Mouse (Mus musculus) bone marrow, adult 2 months (tissue): ENCODE results near the gene Clp1. TPM values are rescaled to one million over a fixed set of nuclear protein-coding genes. Genes with fewer than 3 reads are reported as not detected.
A peak's percentile ranks its signal among the peaks of the same experiment; 100 is the strongest.

ENCODE experiments used
- H3K27ac ChIP-seq: fragments of 200-500 bp; 2 replicates; pipeline ENCODE4 v1.5.1; 2012; ENCODE audit warnings: low read depth, mild to moderate bottlenecking, control low read depth, inconsistent platforms, low read length; ENCODE audit not compliant: control insufficient read depth, poor library complexity, insufficient read depth
- H3K4me1 ChIP-seq: fragments of 200-500 bp; 2 replicates; pipeline ENCODE4 v1.6.1; 2011; ENCODE audit warnings: low read length; ENCODE audit not compliant: control insufficient read depth, insufficient read depth
- H3K4me3 ChIP-seq: fragments of 200-500 bp; replicated peaks from 2 replicates; pipeline ENCODE3; 2011; ENCODE audit warnings: mild to moderate bottlenecking, low read depth, low read length, control low read depth; ENCODE audit not compliant: control insufficient read depth
- CTCF ChIP-seq: fragments of 200-500 bp; IDR thresholded peaks from 2 replicates; pipeline ENCODE4 v1.5.1; 2011; ENCODE audit warnings: low read length, control low read depth; ENCODE audit not compliant: control insufficient read depth, insufficient read depth
- POLR2A ChIP-seq: fragments of 200-500 bp; IDR thresholded peaks from 2 replicates; pipeline ENCODE4 v1.6.1; 2011; ENCODE audit warnings: low read depth, mild to moderate bottlenecking, control low read depth, low read length, borderline replicate concordance; ENCODE audit not compliant: control insufficient read depth
- WGBS: fragments of 180-500 bp; shearing (Covaris S2); methylation state at CpG from one replicate; pipeline ENCODE4 v1.1.7; 2018; 5-methylcytosine and 5-hydroxymethylcytosine counted together
- polyA plus RNA-seq: library from polyadenylated mRNA; stranded (reverse); fragments of >200 nt; gene quantifications from 2 replicates; pipeline ENCODE4 v1.2.4, GENCODE M21; 2011; ENCODE audit warnings: low replicate concordance; ENCODE audit not compliant: missing spikeins, insufficient read depth, insufficient read length

Gene Clp1
- polyA plus RNA-seq, 1 experiment: 25.1 TPM

DNA sequence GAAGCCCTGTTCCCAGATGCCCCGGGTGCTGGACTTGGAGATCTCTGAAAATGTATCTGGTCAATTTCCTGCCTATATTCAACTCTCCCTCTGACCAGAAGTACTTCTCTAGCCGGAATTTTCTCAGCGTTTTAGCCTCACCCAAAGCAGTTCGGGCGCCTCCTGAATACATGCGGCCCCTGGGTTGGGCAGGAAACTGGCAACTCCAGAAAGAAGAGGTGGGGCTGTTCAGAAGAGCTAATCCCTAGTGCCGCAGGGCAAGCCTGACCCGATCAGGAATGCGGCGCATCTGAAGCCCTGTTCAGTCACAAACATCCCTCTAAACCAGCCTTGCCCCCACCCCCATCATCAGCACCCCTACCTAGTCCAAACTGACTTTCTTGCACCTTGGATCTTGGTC is 17.0 kb upstream of the Clp1 start:
- no peak overlapping the region for H3K27ac ChIP-seq
- H3K4me1 ChIP-seq: peaks cover 1% of the 10 kb centered on the region; the same call in 1 of the 2 replicates
- no peak overlapping the region for H3K4me3 ChIP-seq
- TF ChIP-seq CTCF (no peak), POLR2A (no peak)
- 28% methylated on average over 10 of the region's 10 CpGs for WGBS

DNA sequence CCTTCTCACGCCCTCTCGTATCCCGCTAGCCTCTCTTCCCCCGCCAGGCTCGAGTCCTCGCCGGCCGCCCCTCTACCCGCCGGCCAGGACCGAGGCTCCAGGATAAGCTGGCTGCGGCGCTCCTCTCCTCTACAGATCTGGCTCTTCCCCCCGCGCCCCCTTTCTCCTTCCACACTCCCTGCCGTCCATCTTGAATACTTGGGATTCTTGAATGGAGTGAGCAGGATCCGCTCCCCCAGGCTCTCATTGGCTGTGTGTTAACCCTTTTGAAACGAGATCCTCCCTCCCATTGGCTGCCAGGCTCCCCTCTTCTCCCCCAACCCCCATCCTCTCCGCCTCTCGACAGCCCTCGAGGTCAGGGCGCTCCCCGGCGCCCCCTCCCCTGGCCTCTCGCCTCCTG is 16.4 kb upstream of the Clp1 start, which contains the start of gene Gm19426:
TSS of gene Gm19426 (minus strand) at position 95 of the 400 bp plus-strand sequence.
- 2% methylated on average over 25 of the region's 25 CpGs for WGBS
- no peak within 1 kb of the TSS for H3K27ac ChIP-seq
- H3K4me1 ChIP-seq: peaks cover 1% of the 10 kb centered on the region; the same call in 1 of the 2 replicates
- H3K4me3 ChIP-seq: peak within 1 kb of the TSS; percentile 41
- TF ChIP-seq CTCF: no peak
- no peak for TF ChIP-seq POLR2A

DNA sequence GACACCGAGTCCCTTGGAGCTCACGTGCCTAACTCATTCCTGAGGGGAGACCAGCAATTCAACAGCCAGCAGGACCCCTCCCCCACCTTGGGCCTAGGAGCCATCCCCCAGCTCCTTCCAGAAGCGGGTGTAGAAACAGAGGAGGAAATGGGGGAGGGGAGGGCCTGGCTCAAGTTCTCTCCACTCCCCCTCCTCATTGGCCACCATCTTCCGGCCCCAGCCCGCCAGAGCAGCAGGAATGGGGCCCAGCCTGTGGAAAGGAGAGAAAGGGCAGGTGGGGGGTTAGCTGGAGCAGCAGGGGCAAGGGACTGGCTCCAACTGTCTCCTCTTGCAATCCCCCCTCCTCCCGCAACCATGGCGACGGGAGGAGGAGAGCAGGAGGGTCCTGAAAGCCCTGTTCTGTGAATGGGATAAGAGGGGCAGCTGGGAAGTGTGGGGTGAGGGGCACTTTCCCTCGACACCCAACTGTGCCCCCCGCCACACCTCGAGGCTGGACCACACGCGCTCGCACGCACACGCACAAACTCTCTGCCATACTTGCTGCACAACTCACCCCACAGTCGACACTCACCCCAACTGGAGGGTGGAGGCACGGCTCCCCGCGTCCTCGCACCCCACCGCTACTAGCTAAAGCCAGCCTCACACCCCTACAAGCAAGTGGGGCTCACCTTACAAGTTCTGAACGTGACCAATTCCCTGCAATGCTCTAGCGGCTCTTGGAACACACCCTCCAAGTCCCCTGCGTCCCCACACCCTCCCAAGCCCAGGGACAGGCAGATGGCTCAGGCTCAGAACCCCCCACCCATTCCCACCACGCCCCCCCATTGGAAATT is 15.5 kb upstream of the Clp1 start:
- TF ChIP-seq CTCF (no peak), POLR2A (no peak; the same call in 1 of the 2 replicates)
- Histone ChIP-seq H3K27ac (no peak overlapping the region), H3K4me1 (peaks cover 3% of the 10 kb centered on the region), H3K4me3 (peak overlapping the region; percentile 21)
- WGBS: 8% methylated on average over 26 of the region's 26 CpGs

DNA sequence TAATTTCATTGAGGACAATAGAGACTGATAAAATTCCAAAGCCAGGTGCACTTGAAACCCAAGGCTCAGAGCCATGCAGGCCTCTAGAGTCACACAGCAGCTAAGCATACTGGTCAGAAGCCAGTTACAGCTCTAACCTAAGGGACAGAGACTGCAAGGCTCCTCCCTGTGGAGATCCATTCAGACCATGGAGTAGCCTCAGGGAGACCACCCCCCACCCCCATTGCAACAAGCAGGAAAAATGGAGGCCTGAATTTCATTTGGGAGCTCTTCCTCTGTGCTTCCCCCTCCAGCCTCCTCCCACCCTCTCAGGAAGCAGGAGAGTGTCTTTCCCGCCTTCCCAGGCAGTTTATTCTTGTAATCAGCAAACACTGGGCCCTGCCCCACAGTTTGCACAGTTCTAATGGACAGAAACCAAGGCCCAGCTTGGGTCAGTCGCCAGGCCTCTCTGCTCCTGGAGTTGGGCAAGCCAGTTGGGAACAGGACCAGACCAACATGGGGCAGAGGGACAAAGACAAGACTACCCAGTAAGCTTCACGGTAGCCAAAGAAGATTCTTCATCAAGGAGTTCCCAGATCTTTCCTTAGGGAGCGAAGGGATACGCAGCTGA is 14.8 kb upstream of the Clp1 start:
- TF ChIP-seq POLR2A (no peak), CTCF (no peak)
- Histone ChIP-seq H3K4me1 (peaks cover 3% of the 10 kb centered on the region), H3K27ac (no peak overlapping the region), H3K4me3 (no peak overlapping the region)
- 78% methylated on average over 5 of the region's 5 CpGs for WGBS

DNA sequence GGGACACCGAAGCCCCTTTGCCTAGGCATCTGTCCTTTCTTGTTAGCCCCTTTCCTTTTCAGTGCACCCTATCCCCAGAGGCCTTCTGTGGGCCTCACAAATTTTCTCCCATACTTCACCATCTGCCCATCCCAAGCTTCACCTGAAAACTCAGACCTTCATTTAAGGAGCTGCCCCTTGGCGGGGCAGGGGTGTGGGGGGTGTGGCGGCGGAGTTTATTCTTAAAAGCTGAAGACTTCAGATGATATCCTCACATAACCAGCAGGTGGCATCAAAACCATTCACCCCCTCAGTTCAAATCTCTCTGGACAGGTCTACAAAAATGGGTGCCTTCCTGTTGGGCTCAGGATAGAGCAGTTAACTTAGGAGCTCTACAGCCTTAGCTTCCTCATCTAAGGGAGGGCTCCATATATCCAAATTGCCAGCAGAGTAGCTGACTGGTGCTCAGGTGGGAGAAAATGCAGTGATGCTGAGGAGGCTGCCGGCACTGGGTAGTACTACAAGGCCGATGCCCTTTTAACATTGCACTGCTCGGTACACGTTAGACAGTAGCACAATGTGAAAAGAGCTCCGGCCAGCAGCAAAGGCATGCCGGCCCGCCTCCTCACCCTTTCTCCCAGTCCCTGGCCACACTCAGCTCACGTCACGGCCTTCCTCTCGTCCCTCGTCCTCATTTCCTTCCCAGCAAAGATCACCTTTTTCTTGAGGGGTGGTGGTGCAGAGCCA is 13.6 kb upstream of the Clp1 start:
- Histone ChIP-seq H3K4me3 (no peak overlapping the region), H3K4me1 (peaks cover 3% of the 10 kb centered on the region), H3K27ac (no peak overlapping the region)
- 82% methylated on average over 15 of the region's 15 CpGs for WGBS
- no peak for TF ChIP-seq CTCF

DNA sequence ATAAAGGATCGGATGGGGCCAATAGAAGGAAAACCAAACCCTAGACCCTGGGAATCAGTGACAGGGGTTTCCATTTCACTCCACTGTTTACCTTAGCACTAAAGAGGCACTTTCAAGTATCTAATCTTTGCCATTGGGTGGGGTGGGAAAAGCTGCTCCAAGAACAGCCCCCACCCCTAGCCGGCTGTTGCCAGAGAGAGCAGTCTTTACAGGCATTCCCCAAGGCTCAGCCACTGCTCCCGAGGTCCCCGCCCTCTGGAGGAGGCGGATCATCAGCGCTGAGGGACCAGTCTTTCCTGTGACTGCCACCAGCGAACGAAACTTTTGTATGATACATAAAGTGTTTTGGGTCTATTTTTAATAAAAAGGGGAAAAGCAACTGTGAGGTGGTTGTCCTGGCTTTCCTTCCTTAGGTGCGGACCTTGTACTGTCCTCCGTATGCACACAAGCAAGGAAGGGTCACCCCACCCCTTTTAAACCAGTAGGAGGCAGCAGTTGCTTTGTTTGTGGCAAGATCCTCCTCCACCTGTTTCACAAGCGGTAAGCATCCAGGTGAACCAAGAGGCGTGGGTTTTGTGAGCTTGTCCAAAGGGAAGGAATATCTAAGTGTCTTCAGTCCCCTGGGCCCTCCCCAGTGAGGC is 11.2 kb upstream of the Clp1 start:
- Histone ChIP-seq H3K4me1 (peaks cover 3% of the 10 kb centered on the region), H3K4me3 (no peak overlapping the region), H3K27ac (no peak overlapping the region)
- 0 out of 2 replicates have a peak, but pooled peaks have one; percentile 30 for TF ChIP-seq CTCF
- TF ChIP-seq POLR2A: no peak
- 9% methylated on average over 12 of the region's 12 CpGs for WGBS

DNA sequence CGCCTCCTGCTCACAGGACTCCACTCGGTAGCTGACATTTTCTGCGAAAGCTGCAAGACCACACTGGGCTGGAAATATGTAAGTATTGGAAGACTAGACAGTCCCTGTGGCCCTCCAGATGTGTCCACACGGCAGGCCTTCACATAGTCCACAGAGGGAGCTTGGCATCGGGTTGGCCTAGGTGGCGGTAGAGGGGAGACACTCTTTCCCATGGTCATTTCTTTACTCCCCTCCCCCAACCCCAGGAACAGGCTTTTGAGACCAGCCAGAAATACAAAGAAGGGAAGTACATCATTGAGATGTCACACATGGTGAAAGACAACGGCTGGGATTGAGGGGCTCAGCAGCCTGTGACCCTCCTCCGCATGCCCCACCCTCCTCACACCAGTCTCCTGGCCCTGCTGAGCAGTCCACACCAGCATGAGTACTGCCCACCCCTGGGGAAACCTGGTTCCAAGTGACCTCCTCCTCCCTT is 10.3 kb upstream of the Clp1 start:
- H3K4me1 ChIP-seq: peaks cover 2% of the 10 kb centered on the region; the same call in 1 of the 2 replicates
- 19% methylated on average over 8 of the region's 8 CpGs for WGBS
- peak overlapping the region; percentile 36 for H3K4me3 ChIP-seq

More for the DNA sequence above, 10.3 kb upstream of the Clp1 start:
- TF ChIP-seq CTCF (0 out of 2 replicates have a peak, but pooled peaks have one; percentile 9), POLR2A (no peak)
- no peak overlapping the region; the same call in 1 of the 2 replicates for H3K27ac ChIP-seq
